ENCODE assay signal across 1 mouse cellular context in the genomic region with DNA sequence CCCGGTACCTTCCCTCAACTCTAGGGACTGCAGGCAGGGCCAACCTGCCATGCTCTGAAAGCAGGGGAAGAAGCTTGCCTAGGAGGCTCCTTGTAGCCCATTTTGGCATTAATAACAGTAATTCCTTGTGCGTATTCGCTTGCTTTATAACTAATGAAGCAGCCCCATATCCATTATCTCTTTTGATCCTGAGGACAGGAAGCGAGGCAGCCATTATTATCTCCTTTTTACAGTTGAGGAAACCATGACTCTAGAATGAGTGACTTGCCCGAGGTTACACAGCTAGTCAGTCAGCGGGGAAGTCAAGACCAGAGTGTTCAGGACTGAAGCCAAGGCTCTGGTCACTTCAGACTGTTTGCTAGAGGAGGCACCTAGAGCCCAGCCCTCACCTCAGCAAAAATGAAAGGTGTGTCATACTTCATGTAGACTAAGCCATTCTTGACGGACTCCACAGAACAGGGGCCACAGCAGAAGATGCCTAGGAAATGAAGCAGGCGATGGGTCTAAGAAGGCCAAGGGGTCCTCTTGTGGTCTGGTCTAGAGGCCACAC.
TF ChIP-seq lines count a peak whose summit lies in the region.

No protein-coding gene starts in this region.

TF ChIP-seq in MEL, 35 proteins besides CTCF, POLR2A, EP300 and RAD21:
- TF ChIP-seq ETS1 (IDR thresholded peaks at IDR 0.05; ENCODE audit: low read depth, low read length) (0 out of 2 replicates have a peak, but pooled peaks have one; percentile 14), GATA1 (IDR thresholded peaks at IDR 0.05; ENCODE audit: low read depth, low read length) (peak; percentile 47; the same call in 1 of the 2 replicates), NELFE (IDR thresholded peaks at IDR 0.05; ENCODE audit: low read depth, low read length) (no peak), RCOR1 (IDR thresholded peaks at IDR 0.05; ENCODE audit: low read depth, low read length) (peak; percentile 39; the same call in 1 of the 2 replicates), TAL1 (IDR thresholded peaks at IDR 0.05; ENCODE audit: low read length) (peak; percentile 23)
